Mouse (Mus musculus): ENCODE measurements at regions not wholly inside any gene's neighbourhood (a gene's known extent, or its start where the extent isn't known, plus 50 kb on each side); places are given as distances from the start of the nearest gene placed in this dataset.

DNA sequence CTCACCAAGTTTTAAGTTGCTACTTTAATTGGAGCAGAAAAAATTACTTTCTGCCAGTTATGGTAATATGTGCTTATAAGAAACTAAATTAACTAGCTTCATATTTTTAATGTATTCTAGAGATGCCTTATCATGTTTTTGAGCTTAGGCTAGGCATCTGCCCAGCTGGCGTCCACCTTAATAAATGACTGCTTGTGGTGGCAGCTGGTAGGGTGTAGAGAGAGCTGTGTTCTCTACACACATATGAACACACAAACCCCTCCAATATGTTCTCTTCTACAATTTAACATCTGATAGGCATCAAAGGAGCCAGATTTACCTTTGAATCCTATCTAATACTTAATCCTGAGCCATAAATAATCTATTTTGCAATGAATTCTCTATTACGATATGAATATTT is 173.4 kb downstream of the Gm4340 start:
- Histone ChIP-seq H3K4me2 (no peak overlapping the region), H3K4me3 (no peak overlapping the region), H3K4me1 (no peaks in the 10 kb centered on the region), H3K27me3 (no peaks in the 10 kb centered on the region), H3K9me3 (no peaks in the 10 kb centered on the region), H3K9ac (no peak overlapping the region), H3K36me3 (no peaks in the 10 kb centered on the region), H3K27ac (no peak overlapping the region)
- no peak for ATAC-seq (ENCODE audit: insufficient number of reproducible peaks, low FRiP score, low TSS enrichment, low read depth)
- 84% methylated on average over 2 of the region's 2 CpGs for WGBS

DNA sequence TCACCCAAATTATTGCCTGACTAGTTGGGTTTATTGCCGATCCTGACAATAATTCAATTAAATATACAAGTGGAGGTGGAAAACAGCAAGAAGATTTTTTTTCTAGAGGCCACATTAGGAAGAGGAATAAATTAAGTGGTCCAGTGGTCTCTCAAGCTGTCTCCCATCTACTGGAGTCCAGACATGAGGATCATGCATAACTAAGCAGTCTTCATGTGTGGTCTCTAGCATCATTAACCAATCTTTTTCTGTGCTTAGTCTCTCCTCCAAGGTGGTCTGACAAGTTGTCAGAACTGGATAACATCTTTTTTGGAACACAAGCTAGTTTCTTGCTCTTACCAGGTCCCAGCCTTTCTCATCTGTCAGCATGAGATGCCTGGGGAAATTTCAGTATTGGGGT is 180.7 kb downstream of the Gm4340 start:
- H3K4me3 ChIP-seq = no peak overlapping the region
- WGBS = 74% methylated on average over 1 of the region's 1 CpGs
- no peaks in the 10 kb centered on the region for H3K36me3 ChIP-seq
- H3K9ac ChIP-seq = no peak overlapping the region
- H3K4me2 ChIP-seq = no peak overlapping the region
- ATAC-seq (ENCODE audit: insufficient number of reproducible peaks, low FRiP score, low TSS enrichment, low read depth) = no peak
- no peaks in the 10 kb centered on the region for H3K4me1 ChIP-seq
- no peaks in the 10 kb centered on the region for H3K9me3 ChIP-seq
- H3K27me3 ChIP-seq = no peaks in the 10 kb centered on the region
- H3K27ac ChIP-seq = no peak overlapping the region

DNA sequence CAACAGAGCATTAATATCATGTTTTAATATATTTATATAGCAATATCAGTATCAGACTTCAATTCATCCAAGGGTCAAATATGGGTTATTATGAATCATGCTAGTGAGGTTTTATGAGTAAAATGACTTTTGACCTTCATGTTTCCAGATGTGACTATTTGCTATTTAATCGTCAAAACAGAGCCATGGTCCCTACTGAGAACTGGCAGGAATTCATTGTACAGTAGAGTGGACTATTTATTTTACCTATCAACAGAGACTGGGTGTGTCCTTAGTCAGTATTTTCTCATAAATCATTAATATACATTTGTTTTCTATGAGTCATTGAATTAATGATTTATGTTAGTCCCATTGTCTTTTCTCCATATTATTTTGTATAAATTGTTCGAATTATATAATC is 194.4 kb downstream of the Gm4340 start:
- WGBS = 50% methylated on average over 2 of the region's 2 CpGs
- no peak for ATAC-seq (ENCODE audit: insufficient number of reproducible peaks, low FRiP score, low TSS enrichment, low read depth)
- H3K36me3 ChIP-seq = no peaks in the 10 kb centered on the region
- H3K4me2 ChIP-seq = no peak overlapping the region
- H3K27ac ChIP-seq = no peak overlapping the region
- H3K27me3 ChIP-seq = no peaks in the 10 kb centered on the region
- no peaks in the 10 kb centered on the region for H3K4me1 ChIP-seq
- no peaks in the 10 kb centered on the region for H3K9me3 ChIP-seq
- no peak overlapping the region for H3K9ac ChIP-seq
- H3K4me3 ChIP-seq = no peak overlapping the region

DNA sequence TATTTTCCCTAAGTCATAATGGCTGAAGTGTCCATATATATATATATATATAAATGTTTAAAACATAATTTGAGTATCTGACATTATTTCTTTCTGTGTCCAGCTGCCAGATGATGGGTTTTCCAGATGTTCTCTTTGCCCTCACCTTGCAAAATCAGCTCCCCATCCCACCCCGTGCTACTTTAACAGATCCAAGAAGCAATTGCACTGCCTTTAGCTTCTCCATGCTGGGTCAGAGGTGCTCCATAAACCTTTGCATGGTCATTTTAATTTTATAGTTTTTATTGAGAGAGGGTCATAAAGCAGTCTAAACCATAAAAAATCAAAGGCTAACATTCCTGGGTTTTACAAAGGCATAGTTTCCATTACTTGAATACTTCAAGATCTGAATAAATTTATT is 201.9 kb downstream of the Gm4340 start:
- 29% methylated on average over 1 of the region's 1 CpGs for WGBS
- no peaks in the 10 kb centered on the region for H3K4me1 ChIP-seq
- H3K4me3 ChIP-seq = no peak overlapping the region
- no peak overlapping the region for H3K27ac ChIP-seq
- H3K36me3 ChIP-seq = no peaks in the 10 kb centered on the region
- H3K27me3 ChIP-seq = no peaks in the 10 kb centered on the region
- ATAC-seq (ENCODE audit: insufficient number of reproducible peaks, low FRiP score, low TSS enrichment, low read depth) = no peak
- no peak overlapping the region for H3K9ac ChIP-seq
- H3K4me2 ChIP-seq = no peak overlapping the region
- no peaks in the 10 kb centered on the region for H3K9me3 ChIP-seq

DNA sequence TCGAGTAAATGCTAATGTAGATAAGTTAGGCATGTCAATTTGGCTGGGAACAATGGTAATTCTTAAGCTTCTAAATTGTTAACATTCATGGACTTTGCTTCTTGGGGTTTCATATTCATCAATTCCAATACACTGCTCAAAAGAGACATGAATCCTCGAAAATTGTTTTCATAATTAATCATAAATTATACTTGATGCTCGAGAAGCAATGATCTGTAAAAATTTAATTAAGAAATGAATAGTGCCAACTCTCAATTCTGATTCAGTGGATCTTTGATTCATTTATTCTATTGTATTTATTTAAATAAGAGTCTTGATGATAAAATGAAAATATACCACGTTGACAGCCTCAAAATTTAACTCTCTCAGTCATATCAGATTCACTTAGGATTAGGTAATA is 214.9 kb downstream of the Gm4340 start:
- 68% methylated on average over 4 of the region's 4 CpGs for WGBS
- no peak overlapping the region for H3K9ac ChIP-seq

DNA sequence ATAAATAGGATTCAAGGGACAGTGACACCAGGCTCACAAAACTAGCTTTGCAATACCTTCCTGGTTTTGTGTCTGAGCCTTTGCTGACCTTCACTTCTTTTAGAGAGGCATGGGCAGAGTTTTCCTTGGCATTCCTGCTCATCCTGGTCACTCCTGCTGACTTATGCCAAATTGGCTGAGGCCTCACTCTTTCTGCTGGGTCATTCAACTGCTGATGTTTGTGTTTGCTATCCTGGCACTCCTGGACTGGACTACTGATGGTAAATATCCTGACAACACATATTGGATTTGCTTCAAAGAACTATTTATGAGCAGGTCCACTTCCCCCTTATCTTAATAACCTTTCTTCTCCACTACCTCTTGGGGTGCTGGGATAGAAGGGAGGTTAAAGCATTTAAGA is 228.7 kb downstream of the Gm4340 start:
- no peak for ATAC-seq (ENCODE audit: insufficient number of reproducible peaks, low FRiP score, low TSS enrichment, low read depth)
- no peak overlapping the region for H3K27ac ChIP-seq
- H3K9me3 ChIP-seq = no peaks in the 10 kb centered on the region
- no peak overlapping the region for H3K9ac ChIP-seq
- no peaks in the 10 kb centered on the region for H3K27me3 ChIP-seq
- H3K4me1 ChIP-seq = no peaks in the 10 kb centered on the region
- H3K36me3 ChIP-seq = no peaks in the 10 kb centered on the region
- H3K4me2 ChIP-seq = no peak overlapping the region
- H3K4me3 ChIP-seq = no peak overlapping the region

More for the DNA sequence above, 214.9 kb downstream of the Gm4340 start:
- Histone ChIP-seq H3K4me2 (no peak overlapping the region), H3K27me3 (no peaks in the 10 kb centered on the region), H3K4me3 (no peak overlapping the region), H3K36me3 (no peaks in the 10 kb centered on the region), H3K9me3 (no peaks in the 10 kb centered on the region), H3K4me1 (no peaks in the 10 kb centered on the region), H3K27ac (no peak overlapping the region)
- ATAC-seq (ENCODE audit: insufficient number of reproducible peaks, low FRiP score, low TSS enrichment, low read depth) = no peak

DNA sequence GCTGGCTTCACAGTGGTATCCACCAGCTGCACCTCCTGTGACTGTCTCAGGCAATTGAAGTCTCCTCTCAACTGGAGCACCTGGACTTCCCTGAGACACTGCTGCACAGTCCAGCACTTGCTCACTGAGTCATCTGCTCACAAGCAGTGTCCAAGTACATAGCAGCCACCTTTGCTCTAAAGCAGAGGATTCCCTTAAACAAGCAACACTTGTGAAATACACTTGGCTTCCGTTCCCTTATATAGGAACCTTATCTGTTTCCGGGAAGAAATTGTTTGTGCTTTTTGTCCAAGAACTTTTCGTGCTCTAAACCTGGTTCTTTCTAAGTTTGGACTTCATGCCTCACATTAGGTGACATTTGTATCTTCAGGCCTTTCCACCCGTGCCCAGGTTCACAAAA is 229.3 kb downstream of the Gm4340 start:
- Histone ChIP-seq H3K4me1 (no peaks in the 10 kb centered on the region), H3K27ac (no peak overlapping the region), H3K36me3 (no peaks in the 10 kb centered on the region), H3K27me3 (no peaks in the 10 kb centered on the region), H3K9me3 (no peaks in the 10 kb centered on the region), H3K9ac (no peak overlapping the region), H3K4me2 (no peak overlapping the region), H3K4me3 (no peak overlapping the region)
- no peak for ATAC-seq (ENCODE audit: insufficient number of reproducible peaks, low FRiP score, low TSS enrichment, low read depth)
- WGBS = 86% methylated on average over 4 of the region's 4 CpGs

DNA sequence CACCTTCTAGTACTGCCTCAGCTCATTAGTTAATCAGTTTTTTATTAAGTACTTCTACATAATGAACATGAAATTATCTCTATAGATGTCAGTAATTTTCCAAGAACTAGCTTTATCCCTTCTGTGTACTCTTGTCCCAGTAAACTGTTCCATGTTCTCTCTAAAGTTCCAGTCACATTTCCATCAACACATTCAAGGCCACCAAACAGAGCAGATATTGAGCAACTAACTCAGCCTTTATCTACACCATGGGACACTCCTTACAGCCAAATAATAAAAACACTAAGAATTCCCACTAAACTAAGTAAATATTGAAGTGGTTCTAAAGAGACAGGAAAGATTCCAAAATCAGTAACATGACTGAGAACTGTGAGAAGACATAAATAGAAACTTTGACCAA is 229.9 kb downstream of the Gm4340 start:
- ATAC-seq (ENCODE audit: insufficient number of reproducible peaks, low FRiP score, low TSS enrichment, low read depth) = no peak
- Histone ChIP-seq H3K9me3 (no peaks in the 10 kb centered on the region), H3K36me3 (no peaks in the 10 kb centered on the region), H3K9ac (no peak overlapping the region), H3K4me2 (no peak overlapping the region), H3K4me1 (no peaks in the 10 kb centered on the region), H3K27me3 (no peaks in the 10 kb centered on the region), H3K27ac (no peak overlapping the region), H3K4me3 (no peak overlapping the region)

DNA sequence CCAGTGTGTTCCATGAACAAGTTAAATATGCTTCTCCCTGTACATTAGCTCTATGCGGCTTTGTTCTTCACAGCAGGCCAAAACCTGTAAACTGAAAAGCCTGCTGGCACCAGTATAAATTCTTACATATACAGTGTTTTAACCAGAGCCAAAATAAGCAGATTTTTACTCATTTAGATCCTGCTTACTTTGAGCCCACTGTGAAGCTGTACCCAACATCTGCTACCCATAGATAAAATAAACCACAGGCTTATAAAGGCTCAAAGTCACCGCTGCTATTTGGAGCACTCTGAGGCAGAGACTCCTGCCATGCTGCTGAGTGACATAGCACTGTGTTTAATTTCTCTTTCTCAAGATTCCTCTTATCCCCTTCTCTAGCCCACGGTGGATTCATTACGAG is 251.1 kb downstream of the Gm4340 start:
- Histone ChIP-seq H3K4me1 (no peaks in the 10 kb centered on the region), H3K4me2 (no peak overlapping the region), H3K9ac (no peak overlapping the region), H3K36me3 (no peaks in the 10 kb centered on the region), H3K27ac (no peak overlapping the region), H3K4me3 (no peak overlapping the region), H3K27me3 (no peaks in the 10 kb centered on the region), H3K9me3 (no peaks in the 10 kb centered on the region)
- 36% methylated on average over 4 of the region's 4 CpGs for WGBS
- 0 out of 2 replicates have a peak, but pooled peaks have one; percentile 74 for ATAC-seq (ENCODE audit: insufficient number of reproducible peaks, low FRiP score, low TSS enrichment, low read depth)

DNA sequence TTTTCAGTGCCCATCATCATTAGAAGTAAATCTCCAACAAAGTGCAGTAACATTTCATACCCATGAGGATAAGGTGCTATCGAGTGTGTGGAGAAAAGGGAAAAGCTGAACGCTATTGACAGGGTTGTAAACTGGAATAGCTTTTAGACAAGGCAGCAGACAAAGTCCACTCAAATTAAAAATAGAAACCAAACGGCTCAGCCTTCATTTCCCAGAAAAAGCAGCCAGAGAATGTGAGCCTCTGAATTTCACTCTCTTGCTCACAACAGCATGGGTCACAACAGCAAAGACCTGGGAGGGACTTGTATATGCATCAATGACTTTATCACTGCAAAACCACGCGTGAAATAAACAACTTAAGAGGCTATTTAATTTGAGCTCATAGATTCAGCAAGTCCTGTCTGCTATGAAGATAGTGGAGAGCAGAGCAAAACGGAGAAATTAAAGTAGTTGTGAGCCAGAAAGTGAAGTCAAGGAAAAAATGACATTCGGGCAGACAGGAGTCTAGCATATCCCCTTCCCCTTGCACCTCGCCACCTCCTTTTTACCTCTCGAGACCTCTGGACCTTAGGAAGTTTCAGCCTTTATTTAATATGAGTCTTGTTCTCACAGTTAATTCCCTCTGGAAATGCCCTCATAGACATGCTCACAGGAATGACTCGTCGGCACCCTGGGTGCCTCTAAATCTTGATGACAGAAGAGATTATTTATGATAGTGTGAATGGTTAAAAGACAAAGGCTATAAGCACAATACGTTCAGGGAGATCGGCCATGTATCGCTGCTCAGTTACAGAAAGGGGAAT is 261.9 kb downstream of the Gm4340 start:
- Histone ChIP-seq H3K4me2 (no peak overlapping the region), H3K4me1 (no peaks in the 10 kb centered on the region), H3K9ac (no peak overlapping the region), H3K4me3 (no peak overlapping the region), H3K27me3 (no peaks in the 10 kb centered on the region), H3K36me3 (no peaks in the 10 kb centered on the region), H3K9me3 (no peaks in the 10 kb centered on the region), H3K27ac (no peak overlapping the region)
- ATAC-seq (ENCODE audit: insufficient number of reproducible peaks, low FRiP score, low TSS enrichment, low read depth) = no peak
- WGBS = 54% methylated on average over 14 of the region's 14 CpGs

DNA sequence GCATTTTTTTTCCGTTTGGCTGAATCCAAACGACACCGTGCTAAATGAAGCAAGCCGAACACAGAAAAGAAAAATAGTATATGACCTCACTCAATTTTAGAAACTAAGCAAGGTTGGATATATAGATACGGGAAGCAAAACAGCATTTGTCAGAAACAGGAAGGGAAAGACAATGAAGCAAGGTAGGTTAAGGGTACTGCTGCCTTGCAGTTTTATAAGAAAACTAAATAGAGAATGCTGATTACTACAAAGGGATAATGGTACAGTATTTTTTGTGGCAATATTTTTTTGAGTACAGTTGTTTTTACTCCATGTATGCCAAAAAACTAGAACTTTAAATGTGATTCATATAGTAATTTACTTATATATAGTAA is 262.5 kb downstream of the Gm4340 start:
- 68% methylated on average over 5 of the region's 5 CpGs for WGBS
- H3K4me1 ChIP-seq = no peaks in the 10 kb centered on the region
- no peak overlapping the region for H3K9ac ChIP-seq
- H3K9me3 ChIP-seq = no peaks in the 10 kb centered on the region
- no peaks in the 10 kb centered on the region for H3K36me3 ChIP-seq
- H3K27ac ChIP-seq = no peak overlapping the region
- no peak overlapping the region for H3K4me2 ChIP-seq
- H3K27me3 ChIP-seq = no peaks in the 10 kb centered on the region
- ATAC-seq (ENCODE audit: insufficient number of reproducible peaks, low FRiP score, low TSS enrichment, low read depth) = no peak
- no peak overlapping the region for H3K4me3 ChIP-seq

DNA sequence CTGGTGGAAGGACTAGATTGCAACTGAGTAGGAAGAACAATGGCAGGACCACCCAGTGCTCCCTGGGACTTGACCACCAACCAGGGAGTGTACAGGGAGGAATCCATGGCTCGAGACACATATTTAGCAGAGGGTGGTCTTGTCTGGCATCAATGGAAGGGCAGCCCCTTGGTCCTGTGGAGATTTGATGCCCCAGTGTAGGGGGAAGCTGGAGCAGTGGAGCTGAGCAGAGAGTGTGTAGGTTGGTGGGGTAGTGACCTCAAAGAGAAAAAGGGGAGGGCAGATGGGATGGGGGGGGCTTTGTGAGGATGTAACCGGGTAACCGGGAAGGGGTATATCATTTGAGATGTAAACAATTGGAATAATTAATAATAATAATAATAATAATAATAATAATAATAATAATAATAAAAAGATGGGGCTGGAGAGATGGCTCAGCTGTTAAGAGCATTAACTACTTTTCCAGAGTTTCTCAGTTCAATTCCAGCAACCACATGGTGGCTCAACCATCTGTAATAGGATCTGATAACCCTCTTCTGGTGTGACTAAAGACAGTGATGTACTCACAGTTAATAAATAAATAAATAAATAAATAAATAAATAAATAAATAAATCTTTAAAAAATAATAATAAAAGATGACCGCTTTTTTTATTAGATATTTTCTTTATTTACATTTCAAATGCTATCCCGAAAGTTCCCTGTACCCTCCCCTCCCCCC is 292.5 kb downstream of the Gm4340 start:
- Histone ChIP-seq H3K9ac (no peak overlapping the region), H3K36me3 (no peaks in the 10 kb centered on the region), H3K27me3 (no peaks in the 10 kb centered on the region), H3K27ac (no peak overlapping the region), H3K4me3 (no peak overlapping the region), H3K9me3 (no peaks in the 10 kb centered on the region), H3K4me2 (no peak overlapping the region), H3K4me1 (no peaks in the 10 kb centered on the region)
- ATAC-seq (ENCODE audit: insufficient number of reproducible peaks, low FRiP score, low TSS enrichment, low read depth) = no peak
- 94% methylated on average over 5 of the region's 5 CpGs for WGBS
